Mouse (Mus musculus) cortical plate, adult 2 months (tissue): ENCODE data around the gene Lhfp.

Experiments
- CTCF ChIP-seq: fragments of 200-500 bp; IDR thresholded peaks from 2 replicates; pipeline ENCODE4 v1.5.1; 2011; ENCODE audit warnings: mild to moderate bottlenecking, control low read depth, low read length; ENCODE audit not compliant: insufficient read depth; ENCODE audit errors: extremely low read depth
- POLR2A ChIP-seq: fragments of 200-500 bp; IDR thresholded peaks from 2 replicates; pipeline ENCODE4 v1.6.1; 2011; ENCODE audit warnings: mild to moderate bottlenecking, low read length, control low read depth; ENCODE audit not compliant: insufficient read depth; ENCODE audit errors: extremely low read depth

- TF ChIP-seq CTCF: no peak
- no peak for TF ChIP-seq POLR2A
These were observed 15.1 kb downstream of the Lhfp start for GRCm38 (mm10) chr3:53056430-53056829.
